Mouse (Mus musculus): ENCODE measurements around the gene Hnf4a. TPM values are rescaled to one million over a fixed set of nuclear protein-coding genes. Genes with fewer than 3 reads are reported as not detected.

Gene Hnf4a
- polyA plus RNA-seq, 1 experiment = 330 TPM

- 79% methylated on average over 3 of the region's 3 CpGs for WGBS
- no peak for DNase-seq (ENCODE audit: low read depth, low spot score)
Measured at GRCm38 (mm10) chr2:163487360-163487759, 19.2 kb upstream of the Hnf4a start.

DNA sequence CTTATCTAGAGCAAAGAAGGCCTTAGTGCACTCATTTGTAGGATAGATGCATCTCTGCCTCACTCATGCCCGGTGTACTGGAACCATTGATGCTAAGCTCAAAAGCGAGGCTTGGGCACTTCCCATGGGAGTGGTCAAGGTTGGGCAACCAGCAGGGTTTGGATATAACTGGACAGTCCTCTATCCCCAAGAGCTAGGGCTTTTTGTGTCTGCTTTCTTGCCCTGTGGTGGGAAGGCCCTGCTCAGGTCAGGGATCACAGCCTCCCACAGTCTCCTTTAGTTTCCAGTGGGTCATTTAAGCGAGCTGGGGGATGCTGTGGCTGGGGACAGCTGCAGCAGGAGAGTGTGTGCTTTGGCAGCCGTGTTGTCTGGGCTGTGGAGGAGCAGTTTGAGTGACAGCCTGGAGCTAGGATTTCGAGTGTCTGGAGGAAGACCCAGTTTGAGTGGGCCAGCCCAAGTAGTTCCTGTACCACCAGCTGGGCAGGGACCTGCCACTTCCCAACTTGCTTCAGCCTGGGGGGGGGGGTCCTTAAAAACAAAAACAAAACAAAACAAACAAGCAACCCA is 16.8 kb upstream of the Hnf4a start:
- DNase-seq (ENCODE audit: low read depth, low spot score) = no peak
- WGBS = 55% methylated on average over 5 of the region's 5 CpGs

DNA sequence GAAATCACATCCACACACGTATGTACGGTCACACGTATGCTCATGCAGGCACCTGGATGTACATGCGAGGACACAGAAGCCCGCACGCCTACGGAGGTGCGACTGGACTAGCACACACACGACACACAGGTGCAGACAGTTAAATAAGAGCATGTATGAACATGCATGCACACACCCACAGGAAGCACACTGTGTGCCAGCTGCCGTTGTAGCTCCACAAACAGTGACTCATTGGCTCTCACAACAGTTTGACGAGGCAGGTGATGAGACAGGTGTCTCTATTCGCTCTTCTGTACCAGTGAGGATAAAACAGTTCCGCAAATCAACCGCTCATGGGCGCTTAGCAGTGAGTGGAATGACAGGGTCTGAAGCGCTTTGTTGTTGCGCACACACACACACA is 16.0 kb upstream of the Hnf4a start:
- no peak for DNase-seq (ENCODE audit: low read depth, low spot score)
- WGBS = 54% methylated on average over 17 of the region's 17 CpGs

DNA sequence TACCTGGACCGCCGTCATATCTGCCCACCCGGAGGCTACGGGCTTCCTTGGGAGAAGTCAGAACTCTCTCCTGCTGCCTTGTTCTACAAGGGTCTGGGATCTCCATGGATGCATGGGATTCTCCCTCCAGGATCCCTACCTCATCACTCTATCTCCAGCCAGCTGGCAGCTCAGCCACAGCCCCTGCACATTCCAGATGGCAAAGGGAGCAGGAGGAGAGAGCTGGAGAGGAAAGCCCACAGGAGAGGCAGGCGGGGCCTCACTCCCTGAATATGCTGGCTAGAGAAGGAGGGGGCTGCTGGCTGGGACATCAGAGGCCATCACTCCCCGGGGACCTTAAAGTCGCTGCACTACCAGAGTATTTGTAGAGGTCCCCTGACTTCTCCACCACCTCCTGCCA is 15.3 kb upstream of the Hnf4a start:
- 53% methylated on average over 7 of the region's 7 CpGs for WGBS

GRCm38 (mm10) chr2:163492018-163492417 is 14.6 kb upstream of the Hnf4a start, which contains the start of gene R3hdml:
TSS of gene R3hdml (plus strand) at chr2:163492318.
- 80% methylated on average over 5 of the region's 5 CpGs for WGBS
- DNase-seq (ENCODE audit: low read depth, low spot score) = no peak

More for the DNA sequence above, 15.3 kb upstream of the Hnf4a start:
- DNase-seq (ENCODE audit: low read depth, low spot score) = no peak

- WGBS = 71% methylated on average over 5 of the region's 5 CpGs
- no peak for DNase-seq (ENCODE audit: low read depth, low spot score)
Measured at GRCm38 (mm10) chr2:163493031-163493430, 13.6 kb upstream of the Hnf4a start.

GRCm38 (mm10) chr2:163493976-163494375 is 12.6 kb upstream of the Hnf4a start:
- DNase-seq (ENCODE audit: low read depth, low spot score) = no peak
- WGBS = 6% methylated on average over 5 of the region's 5 CpGs

- WGBS = 28% methylated on average over 6 of the region's 6 CpGs
- no peak for DNase-seq (ENCODE audit: low read depth, low spot score)
Measured at GRCm38 (mm10) chr2:163494456-163494855, 12.2 kb upstream of the Hnf4a start.

- no peak for DNase-seq (ENCODE audit: low read depth, low spot score)
- 66% methylated on average over 2 of the region's 2 CpGs for WGBS
Measured at GRCm38 (mm10) chr2:163502219-163502618, 4.4 kb upstream of the Hnf4a start.

GRCm38 (mm10) chr2:163503191-163503590 is 3.4 kb upstream of the Hnf4a start:
- no peak for DNase-seq (ENCODE audit: low read depth, low spot score)
- 27% methylated on average over 7 of the region's 7 CpGs for WGBS

GRCm38 (mm10) chr2:163525761-163526243 is 19.2 kb downstream of the Hnf4a start:
- DNase-seq (ENCODE audit: low read depth, low spot score) = no peak
- 74% methylated on average over 7 of the region's 7 CpGs for WGBS

- DNase-seq (ENCODE audit: low read depth, low spot score) = no peak
- 69% methylated on average over 2 of the region's 2 CpGs for WGBS
Measured at GRCm38 (mm10) chr2:163527497-163527896, 20.9 kb downstream of the Hnf4a start.

- WGBS = 24% methylated on average over 8 of the region's 8 CpGs
Measured at GRCm38 (mm10) chr2:163530418-163530817, 23.8 kb downstream of the Hnf4a start.

DNA sequence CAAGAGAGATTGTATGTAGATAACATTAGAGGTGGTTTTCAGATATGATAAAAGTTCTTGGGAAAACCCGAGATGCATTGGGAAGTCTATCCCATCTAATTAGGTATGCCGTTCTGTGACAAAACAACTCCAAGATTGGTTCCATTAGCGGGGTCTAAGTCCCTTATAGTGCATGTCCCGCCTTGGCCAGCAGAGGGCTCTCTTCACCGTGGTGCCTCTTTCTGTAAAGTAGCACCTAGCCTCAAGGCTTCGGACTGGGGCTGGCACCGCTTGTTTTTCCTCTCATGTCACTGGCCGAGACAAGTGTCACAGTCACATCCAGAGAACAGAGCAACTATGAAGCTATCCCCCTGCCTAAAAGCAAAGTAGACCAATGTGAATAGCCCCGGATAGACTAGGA is 25.3 kb downstream of the Hnf4a start:
- 12% methylated on average over 9 of the region's 9 CpGs for WGBS
- DNase-seq (ENCODE audit: low read depth, low spot score) = no peak

More at GRCm38 (mm10) chr2:163530418-163530817, 23.8 kb downstream of the Hnf4a start:
- no peak for DNase-seq (ENCODE audit: low read depth, low spot score)

GRCm38 (mm10) chr2:163533226-163533625 is 26.6 kb downstream of the Hnf4a start:
- WGBS = 83% methylated on average over 9 of the region's 9 CpGs
- no peak for DNase-seq (ENCODE audit: low read depth, low spot score)

DNA sequence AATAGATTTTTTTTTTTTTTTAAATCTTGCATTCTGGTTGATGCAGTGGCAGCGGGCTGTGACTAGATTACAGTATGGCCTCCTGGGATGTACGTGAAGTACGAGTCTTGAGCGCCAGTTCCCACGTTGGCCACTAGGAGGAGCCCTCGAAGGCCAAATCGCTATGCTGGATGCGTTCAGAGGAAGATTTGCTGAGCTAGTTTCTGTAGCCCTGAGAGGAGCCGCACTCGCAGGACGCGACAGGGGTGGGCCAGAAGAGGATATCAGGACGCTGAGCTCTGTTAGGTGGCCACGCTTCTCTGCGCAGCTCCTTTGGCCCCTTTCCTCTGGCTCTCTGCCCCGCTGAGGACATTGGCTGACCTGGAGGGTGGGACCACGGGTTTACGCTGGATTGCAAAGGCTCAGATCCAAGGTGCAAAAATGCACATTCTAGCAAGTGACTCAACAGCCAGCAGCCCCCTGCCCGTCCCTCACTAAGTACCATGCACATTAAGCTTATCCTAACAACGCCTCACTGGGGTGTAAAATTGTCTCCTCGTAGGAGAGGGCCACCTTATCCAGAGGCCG is 28.4 kb downstream of the Hnf4a start:
- WGBS = 8% methylated on average over 22 of the region's 22 CpGs
- no peak for DNase-seq (ENCODE audit: low read depth, low spot score)

DNA sequence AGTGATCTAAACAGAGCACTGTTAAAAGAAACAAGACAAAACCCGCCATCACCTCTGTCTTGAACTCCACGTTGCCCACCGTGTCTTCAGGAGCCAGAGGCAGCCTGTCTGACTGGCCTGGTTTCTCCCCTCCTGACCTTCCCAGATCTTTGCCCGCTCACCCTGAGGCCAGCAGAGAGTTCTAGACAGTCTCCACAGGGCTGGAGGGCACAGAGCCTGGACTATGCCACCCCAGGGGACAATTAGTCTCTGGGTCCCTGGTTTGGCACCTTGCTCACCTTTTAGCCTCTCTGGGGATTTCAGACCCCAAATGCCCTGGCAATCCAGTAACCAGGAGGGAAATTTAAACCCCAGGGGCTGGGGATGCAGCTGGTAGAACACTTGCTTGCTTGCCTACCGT is 30.8 kb downstream of the Hnf4a start:
- WGBS = 79% methylated on average over 5 of the region's 5 CpGs

DNA sequence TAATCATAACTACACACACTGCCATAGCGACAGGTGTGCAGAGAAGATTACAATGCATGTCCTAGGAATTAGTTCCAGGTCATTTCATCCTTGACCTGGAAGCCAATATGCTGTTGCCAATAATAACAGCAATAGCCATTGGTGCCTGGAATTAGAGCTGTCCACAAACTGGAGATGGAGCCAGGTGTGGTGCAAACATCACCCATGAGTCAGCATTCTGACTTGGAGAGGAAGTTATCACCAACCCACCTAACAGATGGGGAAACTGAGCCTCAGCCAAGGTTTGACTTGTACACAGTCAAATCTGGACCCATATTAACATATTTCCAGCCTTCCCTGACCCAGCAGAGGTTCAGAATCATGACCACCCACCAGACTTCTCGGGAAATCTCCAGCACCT is 31.8 kb downstream of the Hnf4a start:
- 85% methylated on average over 2 of the region's 2 CpGs for WGBS
- DNase-seq (ENCODE audit: low read depth, low spot score) = no peak

More for the DNA sequence above, 30.8 kb downstream of the Hnf4a start:
- no peak for DNase-seq (ENCODE audit: low read depth, low spot score)

DNA sequence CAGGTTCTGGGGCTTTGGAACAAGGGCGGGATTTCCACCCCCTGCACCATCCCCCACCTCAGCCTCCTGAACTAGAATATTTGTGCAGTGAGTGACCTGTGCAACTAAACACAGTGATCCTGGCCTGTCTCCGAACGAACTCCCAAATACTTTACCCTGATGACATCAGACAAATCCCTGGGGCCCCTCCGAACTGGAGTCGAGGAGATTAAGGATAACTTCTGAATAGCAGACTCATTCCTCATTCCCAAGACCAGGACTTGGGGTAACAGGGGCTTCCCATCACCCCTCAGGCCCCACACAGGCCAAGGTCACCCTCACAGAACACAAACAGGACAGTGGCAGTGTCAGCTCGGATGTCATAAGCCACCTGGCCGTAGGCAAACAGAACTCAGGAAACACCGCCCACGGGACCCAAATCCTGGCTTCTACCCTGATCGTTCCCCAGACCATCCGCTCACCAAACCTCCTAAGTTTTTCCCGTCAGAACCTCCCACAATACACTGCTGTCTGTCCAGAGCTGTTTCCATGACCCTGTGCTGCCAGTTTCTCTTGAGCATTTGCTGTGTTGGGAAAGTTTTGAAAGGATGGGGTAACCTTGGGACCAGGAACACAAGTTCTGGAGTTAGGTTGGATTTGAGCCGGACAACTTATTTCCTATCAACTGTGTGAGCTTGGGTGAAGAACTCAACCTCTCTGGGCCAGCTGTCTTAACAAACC is 32.9 kb downstream of the Hnf4a start:
- 64% methylated on average over 13 of the region's 13 CpGs for WGBS
- DNase-seq (ENCODE audit: low read depth, low spot score) = no peak

- DNase-seq (ENCODE audit: low read depth, low spot score) = no peak
- 50% methylated on average over 9 of the region's 9 CpGs for WGBS
Measured at GRCm38 (mm10) chr2:163540231-163541117, 33.9 kb downstream of the Hnf4a start.
